Mouse (Mus musculus) c-Kit-positive CD71-positive TER-119-negative erythroid progenitor cells, embryonic 14.5 days (primary cell): ENCODE data around the gene Mybpc1.
"Not testable (repeated sequence)": the region's sequence is repeated elsewhere in the genome, so short reads cannot be mapped to it uniquely, and the experiment has no call there.

Experiments
- DNase-seq: peaks from one replicate; pipeline ENCODE4 v3.0.0-alpha.2; 2013; ENCODE audit warnings: low read depth

Gene Mybpc1

DNA sequence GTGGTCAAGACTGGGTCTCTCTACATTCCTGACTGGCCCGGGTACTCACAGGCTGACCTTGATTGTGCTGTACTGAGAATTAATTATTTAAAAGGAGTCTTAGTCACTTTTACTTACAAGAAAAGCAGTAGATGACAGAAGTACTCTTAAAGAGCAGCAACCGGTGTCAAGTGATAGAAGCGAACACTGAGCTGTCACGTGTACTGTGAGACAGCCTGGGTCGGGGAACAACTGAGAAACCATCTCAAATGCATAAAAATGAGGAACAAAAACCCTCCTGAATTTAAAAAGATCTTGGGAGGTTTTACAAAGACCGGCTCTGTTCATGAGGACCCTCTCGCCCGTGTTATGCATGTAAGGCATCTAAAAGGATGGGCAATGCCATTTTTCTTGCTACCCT lies 112.3 kb downstream of the Mybpc1 start:
- no peak for DNase-seq

DNA sequence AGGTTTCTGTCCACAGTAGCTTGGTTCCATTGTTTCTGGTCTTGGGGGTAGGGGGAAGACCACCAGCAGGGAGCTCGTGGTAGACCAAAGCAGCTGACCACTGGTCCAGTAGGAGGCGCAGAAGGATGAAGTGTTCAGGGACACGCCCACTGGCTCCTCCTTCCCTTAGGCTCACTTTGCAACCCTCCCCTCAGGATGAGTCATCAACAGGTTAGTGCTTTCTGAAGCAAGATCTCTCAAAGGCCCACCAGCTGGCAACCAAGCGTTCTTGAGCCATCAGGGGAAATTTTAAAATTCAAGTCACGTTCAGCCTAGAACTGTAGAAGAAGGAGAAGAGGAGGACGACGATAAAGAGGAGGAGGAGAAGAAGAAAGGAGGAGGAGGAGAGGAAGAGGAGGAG lies 113.3 kb downstream of the Mybpc1 start:
- DNase-seq = no peak

GRCm38 (mm10) chr10:88488629-88489028 lies 116.3 kb downstream of the Mybpc1 start:
- DNase-seq = no peak

DNA sequence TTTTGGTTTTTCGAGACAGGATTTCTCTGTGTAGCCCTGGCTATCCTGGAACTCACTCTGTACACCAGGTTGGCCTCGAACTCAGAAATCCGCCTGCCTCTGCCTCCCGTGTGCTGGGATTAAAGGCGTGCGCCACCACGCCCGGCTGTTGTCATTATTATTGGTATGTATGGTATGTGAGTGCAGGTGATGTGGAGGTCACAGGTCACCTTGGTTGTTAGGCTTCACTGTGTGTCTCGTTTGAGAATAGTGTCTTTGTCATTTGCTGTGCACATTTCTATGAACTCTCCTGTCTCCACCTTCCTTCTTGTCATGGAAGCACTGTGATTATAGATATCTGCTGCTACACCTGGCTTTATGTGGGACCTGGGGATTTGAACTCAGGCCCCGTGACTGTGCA lies 122.1 kb downstream of the Mybpc1 start:
- DNase-seq = not testable (repeated sequence)
